Mouse (Mus musculus): ENCODE data around the gene Vmn2r73. TPM values are rescaled to one million over a fixed set of nuclear protein-coding genes. Genes with fewer than 3 reads are reported as not detected.
"Not testable (repeated sequence)": the region's sequence is repeated elsewhere in the genome, so short reads cannot be mapped to it uniquely, and the experiment has no call there.

Gene Vmn2r73
- total RNA-seq (2021) = not detected

- intact Hi-C loops (cut with DNase I) = no loop called here
- DNase-seq = no peak
Observed at GRCm38 (mm10) chr7:85876166-85876565, at the start of gene Vmn2r73. Gene Vmn2r73 (minus strand): TSS chr7:85876266.

- intact Hi-C loops (cut with DNase I) = no loop called here
Observed at GRCm38 (mm10) chr7:85840090-85840948, 35.7 kb downstream of the Vmn2r73 start.

GRCm38 (mm10) chr7:85818092-85818491 lies 58.0 kb downstream of the Vmn2r73 start:
- DNase-seq; intact Hi-C loops (cut with DNase I): not testable (repeated sequence)

More at GRCm38 (mm10) chr7:85840090-85840948, 35.7 kb downstream of the Vmn2r73 start:
- DNase-seq = no peak

Other genes starting within 250 kb of the Vmn2r73 start
- gene Vmn2r72, start 121.2 kb downstream of the Vmn2r73 start, total RNA-seq (2021) = not detected
- gene Vmn2r74, start 85.4 kb upstream of the Vmn2r73 start, total RNA-seq (2021) = not detected

All from left cerebral cortex, postnatal 4 days (tissue).